ENCODE assay signal across 7 mouse cellular contexts in the genomic region with DNA sequence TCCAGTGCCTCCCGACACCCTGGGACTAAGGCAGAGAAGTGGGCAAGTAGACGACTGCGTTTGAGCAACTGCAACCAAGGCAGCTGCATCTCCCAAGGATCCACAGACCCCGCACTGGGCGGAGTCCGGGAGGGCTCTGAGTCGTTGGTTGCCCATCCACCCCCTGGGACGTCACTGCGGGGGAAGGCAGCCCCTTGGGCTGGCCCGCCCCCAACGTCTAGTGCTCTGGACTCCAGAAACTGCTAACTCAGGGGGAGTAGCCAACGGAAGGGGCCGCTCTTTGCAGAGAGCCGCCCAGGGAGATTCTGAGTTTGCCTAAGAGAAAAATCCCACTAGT. TPM values are rescaled to one million over a fixed set of nuclear protein-coding genes. Genes with fewer than 3 reads are reported as not detected.
A peak's percentile ranks its signal among the peaks of the same experiment; 100 is the strongest.
DNase-seq lines count a peak whose midpoint lies in the region; ATAC-seq and TF ChIP-seq lines count a peak whose summit lies in the region.

Gene Layn, minus strand, starts transcription at position 116 of the 337 bp plus-strand sequence.

- peak within 1 kb of the TSS; percentile 31 for H3K27ac ChIP-seq in intestine, embryonic 16.5 days (ENCODE audit: low read length)
- H3K27ac ChIP-seq in limb, embryonic 15.5 days: peak within 1 kb of the TSS; percentile 79
- no peak within 1 kb of the TSS for H3K27ac ChIP-seq in midbrain, embryonic 15.5 days
- no peak within 1 kb of the TSS for H3K27ac ChIP-seq in spleen, adult 2 months (ENCODE audit: insufficient read depth, low read length)

- peak within 1 kb of the TSS; percentile 93 for H3K4me2 ChIP-seq in intestine, embryonic 16.5 days (ENCODE audit: low read depth, low read length)
- H3K4me2 ChIP-seq in limb, embryonic 15.5 days: peak within 1 kb of the TSS; percentile 72
- peak within 1 kb of the TSS; percentile 51 for H3K4me2 ChIP-seq in midbrain, embryonic 15.5 days

- peak; percentile 92 for ATAC-seq in granulocyte monocyte progenitor cell, adult 5-6 weeks (replicated peaks; ENCODE audit: poor library complexity, severe bottlenecking)
- ATAC-seq in intestine, embryonic 16.5 days: peak; percentile 97
- peak; percentile 91 for ATAC-seq in limb, embryonic 15.5 days (ENCODE audit: insufficient number of reproducible peaks, low FRiP score, low TSS enrichment, low read depth)
- ATAC-seq in midbrain, embryonic 15.5 days (replicated peaks): peak; percentile 80

- no peak for TF ChIP-seq CTCF in spleen, adult 2 months (IDR thresholded peaks at IDR 0.05; ENCODE audit: extremely low read depth, insufficient read depth, insufficient read length, insufficient replicate concordance)

- no peaks in the 10 kb centered on the region for H3K27me3 ChIP-seq in intestine, embryonic 16.5 days (replicated peaks; ENCODE audit: control insufficient read depth, insufficient read depth, low read length)
- no peaks in the 10 kb centered on the region for H3K27me3 ChIP-seq in limb, embryonic 15.5 days
- peaks cover 15% of the 10 kb centered on the region; the same call in 1 of the 2 replicates for H3K27me3 ChIP-seq in midbrain, embryonic 15.5 days (replicated peaks)
- no peaks in the 10 kb centered on the region for H3K27me3 ChIP-seq in spleen, adult 2 months (ENCODE audit: control insufficient read depth, insufficient read depth, low read length)

- H3K4me1 ChIP-seq in intestine, embryonic 16.5 days (ENCODE audit: control insufficient read depth, insufficient read depth, low read length): peaks cover 21% of the 10 kb centered on the region
- peaks cover 20% of the 10 kb centered on the region for H3K4me1 ChIP-seq in limb, embryonic 15.5 days
- H3K4me1 ChIP-seq in midbrain, embryonic 15.5 days: peaks cover 17% of the 10 kb centered on the region
- no peaks in the 10 kb centered on the region for H3K4me1 ChIP-seq in spleen, adult 2 months (ENCODE audit: control insufficient read depth, insufficient read depth, insufficient read length)

- WGBS in intestine, embryonic 16.5 days: under 1% methylated on average over 14 of the region's 14 CpGs
- WGBS in limb, embryonic 15.5 days: 1% methylated on average over 14 of the region's 14 CpGs
- under 1% methylated on average over 14 of the region's 14 CpGs for WGBS in midbrain, embryonic 15.5 days
- under 1% methylated on average over 14 of the region's 14 CpGs for WGBS in spleen, adult 2 months

- no peak for TF ChIP-seq POLR2A in spleen, adult 2 months (IDR thresholded peaks at IDR 0.05; ENCODE audit: low read depth, low read length)

- no peaks in the 10 kb centered on the region for H3K9me3 ChIP-seq in intestine, embryonic 16.5 days (ENCODE audit: control insufficient read depth, low read length)
- H3K9me3 ChIP-seq in limb, embryonic 15.5 days: no peaks in the 10 kb centered on the region
- no peaks in the 10 kb centered on the region for H3K9me3 ChIP-seq in midbrain, embryonic 15.5 days

- no peaks in the 10 kb centered on the region for H3K36me3 ChIP-seq in intestine, embryonic 16.5 days (ENCODE audit: control insufficient read depth, insufficient read depth, low read length)
- no peaks in the 10 kb centered on the region for H3K36me3 ChIP-seq in limb, embryonic 15.5 days
- no peaks in the 10 kb centered on the region for H3K36me3 ChIP-seq in midbrain, embryonic 15.5 days (replicated peaks)
- no peaks in the 10 kb centered on the region for H3K36me3 ChIP-seq in spleen, adult 2 months (ENCODE audit: control insufficient read depth, insufficient read depth, low read length)

- peak; percentile 79 to 89 for DNase-seq in adrenal gland, postnatal 36 days
- DNase-seq in embryo, embryonic 9.5 days (ENCODE audit: extremely low spot score): peak; percentile 86
- DNase-seq in spleen, adult 2 months (ENCODE audit: low read depth in 1 of 2, low spot score in 2 of 2): peak in 1 of 2 experiments; percentile 19

- peak within 1 kb of the TSS; percentile 58 for H3K4me3 ChIP-seq in intestine, embryonic 16.5 days (ENCODE audit: low read length)
- peak within 1 kb of the TSS; percentile 44 for H3K4me3 ChIP-seq in limb, embryonic 15.5 days
- peak within 1 kb of the TSS; percentile 27 for H3K4me3 ChIP-seq in midbrain, embryonic 15.5 days
- peak within 1 kb of the TSS; percentile 37 for H3K4me3 ChIP-seq in spleen, adult 2 months (ENCODE audit: extremely low read depth, insufficient read depth, insufficient read length)

- H3K9ac ChIP-seq in intestine, embryonic 16.5 days (ENCODE audit: low read depth, low read length): peak within 1 kb of the TSS; percentile 68
- H3K9ac ChIP-seq in limb, embryonic 15.5 days: peak within 1 kb of the TSS; percentile 18
- no peak within 1 kb of the TSS; the same call in 1 of the 2 replicates for H3K9ac ChIP-seq in midbrain, embryonic 15.5 days

RNA-seq across cellular contexts. Expression of gene Layn, which starts in this region (rescaled TPM):
- 1 to 10 TPM; 6.5 to 8.3 TPM for total RNA-seq in adrenal gland, postnatal 36 days (2021)
- 5.2 and 12.4 TPM in 2 replicates for total RNA-seq in granulocyte monocyte progenitor cell, adult 5-6 weeks (2014; fragmentation: Nextera tagmentation)
- total RNA-seq in granulocyte monocyte progenitor cell, adult 5-6 weeks (2017): 17.6 and 35.0 TPM in 2 replicates
- 3.2 and 3.3 TPM in 2 replicates for polyA plus RNA-seq in intestine, embryonic 16.5 days (2015; fragmentation: Nextera tagmentation; extraction: Ambion mirVana)
- polyA plus RNA-seq in limb, embryonic 15.5 days (2015; fragmentation: Nextera tagmentation; extraction: Ambion mirVana): 9.4 and 10.6 TPM in 2 replicates
- 0.92 and 1.4 TPM in 2 replicates for polyA plus RNA-seq in midbrain, embryonic 15.5 days (2015; fragmentation: Nextera tagmentation; extraction: Ambion mirVana)
- 0.85 and 1.8 TPM in 2 replicates for polyA plus RNA-seq in spleen, adult 2 months (2012; rRNA removed)

Comparison
In these comparisons a context has a peak if more than half of its experiments do, and no peak if none do; other contexts are left out.
1. H3K27ac ChIP-seq: peak in intestine, embryonic 16.5 days (single experiment) and limb, embryonic 15.5 days (single experiment); none in midbrain, embryonic 15.5 days (single experiment) and spleen, adult 2 months (single experiment).
2. Peak in every context shown above with its lines, with median percentiles within 50 percentile points of each other: ATAC-seq, H3K4me2 ChIP-seq and H3K4me3 ChIP-seq.